In genomic region chr10:34297980-34298753, GRCm38 (mm10) we compare ENCODE assay signal across 8 mouse cellular contexts. TPM values are rescaled to one million over a fixed set of nuclear protein-coding genes. Genes with fewer than 3 reads are reported as not detected.
DNase-seq lines count a peak whose midpoint lies in the region; ATAC-seq and TF ChIP-seq lines count a peak whose summit lies in the region.

No protein-coding gene starts in this region.

- TF ChIP-seq POLR2A in myocyte (IDR thresholded peaks at IDR 0.05; ENCODE audit: insufficient read length, low read depth): no peak

- no peaks in the 10 kb centered on the region for H3K79me2 ChIP-seq in myocyte (ENCODE audit: control insufficient read depth, insufficient read depth)

- no peaks in the 10 kb centered on the region for H3K27me3 ChIP-seq in forebrain, embryonic 16.5 days (replicated peaks; ENCODE audit: control insufficient read depth, insufficient read depth, low read length)
- H3K27me3 ChIP-seq in intestine, embryonic 15.5 days (replicated peaks): no peaks in the 10 kb centered on the region
- H3K27me3 ChIP-seq in myocyte (ENCODE audit: control insufficient read depth, insufficient read depth, insufficient read length): no peaks in the 10 kb centered on the region

- H3K4me3 ChIP-seq in forebrain, embryonic 16.5 days (replicated peaks; ENCODE audit: low read length): peak overlapping the region; percentile 78
- H3K4me3 ChIP-seq in intestine, embryonic 15.5 days (replicated peaks): peak overlapping the region; percentile 63
- H3K4me3 ChIP-seq in myocyte: peak overlapping the region; percentile 79

- H3K9ac ChIP-seq in forebrain, embryonic 16.5 days (replicated peaks; ENCODE audit: low read depth, low read length): peak overlapping the region; percentile 91
- peak overlapping the region; percentile 61 for H3K9ac ChIP-seq in intestine, embryonic 15.5 days

- ATAC-seq in forebrain, embryonic 16.5 days: no peak
- ATAC-seq in intestine, embryonic 15.5 days: no peak; the same call in 1 of the 2 replicates
- no peak for ATAC-seq in megakaryocyte progenitor cell, adult 5-6 weeks (replicated peaks; ENCODE audit: poor library complexity)

- 46% methylated on average over 25 of the region's 25 CpGs for WGBS in forebrain, embryonic 16.5 days
- 45% methylated on average over 25 of the region's 25 CpGs for WGBS in intestine, embryonic 15.5 days

- peak overlapping the region; percentile 99 for H3K27ac ChIP-seq in forebrain, embryonic 16.5 days (ENCODE audit: low read length)
- H3K27ac ChIP-seq in intestine, embryonic 15.5 days: no peak overlapping the region

- H3K36me3 ChIP-seq in forebrain, embryonic 16.5 days (ENCODE audit: control insufficient read depth, insufficient read depth): no peaks in the 10 kb centered on the region; the same call in none of the 2 replicates
- H3K36me3 ChIP-seq in intestine, embryonic 15.5 days: no peaks in the 10 kb centered on the region
- H3K36me3 ChIP-seq in myocyte (ENCODE audit: control insufficient read depth, insufficient read depth): no peaks in the 10 kb centered on the region

- H3K9me3 ChIP-seq in forebrain, embryonic 16.5 days (ENCODE audit: control insufficient read depth, low read length): no peaks in the 10 kb centered on the region
- H3K9me3 ChIP-seq in intestine, embryonic 15.5 days: no peaks in the 10 kb centered on the region

- peak; percentile 21 for DNase-seq in layer of hippocampus, adult 9-11 months
- DNase-seq in layer of hippocampus, adult 9-10 months (ENCODE audit: low spot score): no peak
- peak; percentile 72 for DNase-seq in brain, adult 2 months (ENCODE audit: low read depth, low spot score)
- no peak for DNase-seq in layer of hippocampus, adult 18-20 months (ENCODE audit: low spot score in 2 of 2)

- peak overlapping the region; percentile 69 for H3K4me2 ChIP-seq in forebrain, embryonic 16.5 days (ENCODE audit: low read length)
- H3K4me2 ChIP-seq in intestine, embryonic 15.5 days (replicated peaks): peak overlapping the region; percentile 90
- peak overlapping the region; percentile 94 for H3K4me2 ChIP-seq in myocyte (ENCODE audit: low read depth)

- peak overlapping the region; percentile 18 for H3ac ChIP-seq in myocyte (ENCODE audit: control insufficient read depth, insufficient read length)

- H3K4me1 ChIP-seq in forebrain, embryonic 16.5 days (replicated peaks; ENCODE audit: control insufficient read depth, insufficient read depth, low read length): peaks cover 41% of the 10 kb centered on the region
- 0 out of 2 replicates have a peak, but pooled peaks cover 4% of the 10 kb centered on the region for H3K4me1 ChIP-seq in intestine, embryonic 15.5 days (replicated peaks)

TF ChIP-seq in myocyte, 11 proteins besides CTCF, POLR2A, EP300 and RAD21:
- TF ChIP-seq MYOG (IDR thresholded peaks at IDR 0.05; ENCODE audit: control insufficient read depth in 1 of 3, insufficient read depth in 1 of 3, insufficient read length in 2 of 3, low read depth in 2 of 3): no peak
- no peak for TF ChIP-seq REST (IDR thresholded peaks at IDR 0.05; ENCODE audit: insufficient read depth, insufficient read length)
- TF ChIP-seq MYOD1 (IDR thresholded peaks at IDR 0.05; ENCODE audit: control insufficient read depth in 1 of 3, insufficient read length in 2 of 3, low read depth in 2 of 3): no peak
- TF ChIP-seq MAX (IDR thresholded peaks at IDR 0.05; ENCODE audit: low read depth): no peak
- TF ChIP-seq SRF (IDR thresholded peaks at IDR 0.05; ENCODE audit: control insufficient read depth, insufficient read length, low read depth): no peak
- no peak for TF ChIP-seq USF1 (IDR thresholded peaks at IDR 0.05; ENCODE audit: low read depth)

RNA-seq across cellular contexts. Expression of gene Tspyl4, which starts 0.9 kb away (rescaled TPM):
- polyA plus RNA-seq in forebrain, embryonic 16.5 days (2015; fragmentation: Nextera tagmentation; extraction: Ambion mirVana): 216 and 262 TPM in 2 replicates
- polyA plus RNA-seq in intestine, embryonic 15.5 days (2015; fragmentation: Nextera tagmentation; extraction: Ambion mirVana): 14.2 and 18.8 TPM in 2 replicates
- polyA plus RNA-seq in myocyte (2012; fragmentation: generic; extraction: Trizol): 6.0 TPM
- 3.2 and 3.6 TPM in 2 replicates for total RNA-seq in megakaryocyte progenitor cell, adult 5-6 weeks (2015)
- 1.0 and 1.8 TPM in 2 replicates for total RNA-seq in megakaryocyte progenitor cell, adult 5-6 weeks (2017)
- 100 to 1,000 TPM; 378 TPM for total RNA-seq in layer of hippocampus, adult 18-20 months (2021)

RNA-seq across cellular contexts. Expression of gene Tspyl1, which starts 16.2 kb away (rescaled TPM):
- polyA plus RNA-seq in forebrain, embryonic 16.5 days (2015; fragmentation: Nextera tagmentation; extraction: Ambion mirVana): 138 TPM in 2 replicates
- polyA plus RNA-seq in intestine, embryonic 15.5 days (2015; fragmentation: Nextera tagmentation; extraction: Ambion mirVana): 62.2 and 67.2 TPM in 2 replicates
- 26.4 TPM for polyA plus RNA-seq in myocyte (2012; fragmentation: generic; extraction: Trizol)
- total RNA-seq in megakaryocyte progenitor cell, adult 5-6 weeks (2015): 29.5 and 34.2 TPM in 2 replicates
- 36.7 and 36.9 TPM in 2 replicates for total RNA-seq in megakaryocyte progenitor cell, adult 5-6 weeks (2017)
- 100 to 1,000 TPM; 177 to 179 TPM for total RNA-seq in layer of hippocampus, adult 18-20 months (2021)

Comparison
In these comparisons a context has a peak if more than half of its experiments do, and no peak if none do; other contexts are left out.
1. DNase-seq: peak in layer of hippocampus, adult 9-11 months (single experiment) and brain, adult 2 months (single experiment); none in layer of hippocampus, adult 9-10 months (single experiment) and layer of hippocampus, adult 18-20 months (0 of 2).
2. RNA of gene Tspyl4, which starts 0.9 kb away (polyA plus RNA-seq): 216 to 262 TPM in forebrain, embryonic 16.5 days; 14.2 to 18.8 TPM in intestine, embryonic 15.5 days and 6.0 TPM in myocyte (single experiment); every median in the first group is over 10 times any median in the second.
3. Peak in every context shown above with its lines, with median percentiles within 50 percentile points of each other: H3K4me2 ChIP-seq and H3K4me3 ChIP-seq.